In genomic region chr16:5351890-5352571, GRCm38 (mm10) we compare ENCODE assay signal across 8 mouse cellular contexts.
DNase-seq lines count a peak whose midpoint lies in the region; ATAC-seq and TF ChIP-seq lines count a peak whose summit lies in the region.

No protein-coding gene starts in this region.

- no peak for ATAC-seq in midbrain, embryonic 14.5 days (ENCODE audit: low FRiP score, low TSS enrichment)
- peak; percentile 67; the same call in 1 of the 2 replicates for ATAC-seq in embryonic facial prominence, embryonic 15.5 days (ENCODE audit: insufficient number of reproducible peaks, low FRiP score, low TSS enrichment, low read depth)
- ATAC-seq in kidney, embryonic 14.5 days (ENCODE audit: low FRiP score, low TSS enrichment), result peak; percentile 84

- peak; percentile 64 for DNase-seq in midbrain, embryonic 10.5 days (ENCODE audit: low spot score)
- DNase-seq in midbrain, embryonic 14.5 days, result no peak
- peak; percentile 43 for DNase-seq in lung, postnatal 25 days (ENCODE audit: low spot score)
- peak; percentile 25 for DNase-seq in spleen, adult 12 weeks (ENCODE audit: low spot score)
- no peak for DNase-seq in cerebellum, postnatal 25 days
- DNase-seq in left cerebral cortex, adult 2 months (ENCODE audit: extremely low spot score in 1 of 2, low spot score in 2 of 2), result no peak

- intact Hi-C loops in left cerebral cortex, adult 2 months (cut with DNase I), result no loop called here

- no peaks in the 10 kb centered on the region for H3K36me3 ChIP-seq in midbrain, embryonic 10.5 days
- H3K36me3 ChIP-seq in midbrain, embryonic 14.5 days (ENCODE audit: control insufficient read depth, insufficient read depth, low read length), result no peaks in the 10 kb centered on the region
- no peaks in the 10 kb centered on the region for H3K36me3 ChIP-seq in embryonic facial prominence, embryonic 15.5 days
- no peaks in the 10 kb centered on the region for H3K36me3 ChIP-seq in kidney, embryonic 14.5 days (ENCODE audit: control insufficient read depth, insufficient read depth, low read length)

- H3K27me3 ChIP-seq in midbrain, embryonic 10.5 days (ENCODE audit: low read depth, poor library complexity, severe bottlenecking), result peaks cover 4% of the 10 kb centered on the region; the same call in 1 of the 2 replicates
- H3K27me3 ChIP-seq in midbrain, embryonic 14.5 days (ENCODE audit: control insufficient read depth, insufficient read depth, low read length), result no peaks in the 10 kb centered on the region
- no peaks in the 10 kb centered on the region for H3K27me3 ChIP-seq in embryonic facial prominence, embryonic 15.5 days
- H3K27me3 ChIP-seq in kidney, embryonic 14.5 days (ENCODE audit: control insufficient read depth, insufficient read depth, low read length), result no peaks in the 10 kb centered on the region

- H3K4me3 ChIP-seq in midbrain, embryonic 10.5 days, result peak overlapping the region; percentile 10
- H3K4me3 ChIP-seq in midbrain, embryonic 14.5 days (replicated peaks; ENCODE audit: low read depth, low read length), result no peak overlapping the region
- H3K4me3 ChIP-seq in embryonic facial prominence, embryonic 15.5 days (replicated peaks), result no peak overlapping the region
- no peak overlapping the region; the same call in 1 of the 2 replicates for H3K4me3 ChIP-seq in kidney, embryonic 14.5 days (ENCODE audit: low read length)
- no peak overlapping the region for H3K4me3 ChIP-seq in left cerebral cortex, adult 2 months

- H3K4me2 ChIP-seq in midbrain, embryonic 14.5 days (ENCODE audit: low read length), result no peak overlapping the region
- peak overlapping the region; percentile 32 for H3K4me2 ChIP-seq in embryonic facial prominence, embryonic 15.5 days (replicated peaks)
- H3K4me2 ChIP-seq in kidney, embryonic 14.5 days (replicated peaks; ENCODE audit: low read depth, low read length), result peak overlapping the region; percentile 31

- peaks cover 14% of the 10 kb centered on the region for H3K4me1 ChIP-seq in midbrain, embryonic 10.5 days
- H3K4me1 ChIP-seq in midbrain, embryonic 14.5 days (ENCODE audit: control insufficient read depth, insufficient read depth, low read length), result no peaks in the 10 kb centered on the region
- H3K4me1 ChIP-seq in embryonic facial prominence, embryonic 15.5 days, result 0 out of 2 replicates have a peak, but pooled peaks cover 4% of the 10 kb centered on the region
- H3K4me1 ChIP-seq in kidney, embryonic 14.5 days (ENCODE audit: control insufficient read depth, insufficient read depth, low read length), result peaks cover 6% of the 10 kb centered on the region; the same call in 1 of the 2 replicates

- 6% methylated on average over 18 of the region's 18 CpGs for WGBS in midbrain, embryonic 10.5 days
- 7% methylated on average over 18 of the region's 18 CpGs for WGBS in midbrain, embryonic 14.5 days
- 4% methylated on average over 18 of the region's 18 CpGs for WGBS in embryonic facial prominence, embryonic 15.5 days
- WGBS in kidney, embryonic 14.5 days, result 3% methylated on average over 18 of the region's 18 CpGs

- no peak for TF ChIP-seq CTCF in left cerebral cortex, adult 2 months (IDR thresholded peaks at IDR 0.05)

- no peaks in the 10 kb centered on the region; the same call in 1 of the 2 replicates for H3K9me3 ChIP-seq in midbrain, embryonic 10.5 days (replicated peaks)
- H3K9me3 ChIP-seq in midbrain, embryonic 14.5 days (ENCODE audit: control insufficient read depth, low read length), result no peaks in the 10 kb centered on the region
- H3K9me3 ChIP-seq in embryonic facial prominence, embryonic 15.5 days (replicated peaks), result no peaks in the 10 kb centered on the region
- H3K9me3 ChIP-seq in kidney, embryonic 14.5 days (ENCODE audit: control insufficient read depth, low read length), result no peaks in the 10 kb centered on the region

- H3K9ac ChIP-seq in midbrain, embryonic 14.5 days (replicated peaks; ENCODE audit: low read length), result no peak overlapping the region
- no peak overlapping the region for H3K9ac ChIP-seq in embryonic facial prominence, embryonic 15.5 days
- no peak overlapping the region for H3K9ac ChIP-seq in kidney, embryonic 14.5 days (ENCODE audit: low read depth, low read length)

- H3K27ac ChIP-seq in midbrain, embryonic 10.5 days (replicated peaks), result no peak overlapping the region
- H3K27ac ChIP-seq in midbrain, embryonic 14.5 days (replicated peaks; ENCODE audit: low read depth, low read length), result no peak overlapping the region
- no peak overlapping the region for H3K27ac ChIP-seq in embryonic facial prominence, embryonic 15.5 days (replicated peaks)
- no peak overlapping the region for H3K27ac ChIP-seq in kidney, embryonic 14.5 days (ENCODE audit: low read depth, low read length)
- no peak overlapping the region for H3K27ac ChIP-seq in left cerebral cortex, adult 2 months

Comparison
In these comparisons a context has a peak if more than half of its experiments do, and no peak if none do; other contexts are left out.
1. DNase-seq: peak in midbrain, embryonic 10.5 days (single experiment), lung, postnatal 25 days (single experiment) and spleen, adult 12 weeks (single experiment); none in midbrain, embryonic 14.5 days (single experiment), cerebellum, postnatal 25 days (0 of 2) and left cerebral cortex, adult 2 months (0 of 2).